12 mouse cellular contexts compared by ENCODE assay signal in genomic region chr10:110922612-110923011, GRCm38 (mm10). TPM values are rescaled to one million over a fixed set of nuclear protein-coding genes. Genes with fewer than 3 reads are reported as not detected.
DNase-seq lines count a peak whose midpoint lies in the region; ATAC-seq and TF ChIP-seq lines count a peak whose summit lies in the region.
"Had no signal": no experiment of that assay in that cellular context is flagged by ENCODE, and none has a peak within 500 bp of the region (broad histone marks: within the 10 kb centered on the region; RNA-seq: fewer than 3 reads in every experiment).

No protein-coding gene starts in this region.

- intact Hi-C loops in heart, adult 2 months (cut with DNase I): no loop called here
- intact Hi-C loops in left cerebral cortex, postnatal 4 days (cut with DNase I): loop anchor here (5.0 kb wide), 1 partner anchor 130 kb away; no protein-coding TSS in a partner anchor

- H3K4me1 ChIP-seq in heart, embryonic 12.5 days (replicated peaks): peaks cover 60% of the 10 kb centered on the region
- peaks cover 9% of the 10 kb centered on the region for H3K4me1 ChIP-seq in heart, adult 2 months (ENCODE audit: control insufficient read depth, insufficient read depth, low read length)
- peaks cover 17% of the 10 kb centered on the region; the same call in 1 of the 2 replicates for H3K4me1 ChIP-seq in lung, embryonic 14.5 days (ENCODE audit: insufficient read depth)
- H3K4me1 ChIP-seq in intestine, embryonic 16.5 days (ENCODE audit: control insufficient read depth, insufficient read depth, low read length): peaks cover 43% of the 10 kb centered on the region
- H3K4me1 ChIP-seq in stomach, embryonic 16.5 days (ENCODE audit: control insufficient read depth, insufficient read depth, low read length): peaks cover 43% of the 10 kb centered on the region

- H3K36me3 ChIP-seq in heart, embryonic 12.5 days: peaks cover 8% of the 10 kb centered on the region; the same call in 1 of the 2 replicates
- H3K36me3 ChIP-seq in heart, adult 2 months (ENCODE audit: control insufficient read depth, insufficient read depth, low read length): no peaks in the 10 kb centered on the region
- no peaks in the 10 kb centered on the region for H3K36me3 ChIP-seq in lung, embryonic 14.5 days (ENCODE audit: insufficient read depth)
- no peaks in the 10 kb centered on the region for H3K36me3 ChIP-seq in intestine, embryonic 16.5 days (ENCODE audit: control insufficient read depth, insufficient read depth, low read length)
- H3K36me3 ChIP-seq in stomach, embryonic 16.5 days (ENCODE audit: control insufficient read depth, insufficient read depth, low read length): no peaks in the 10 kb centered on the region

- no peak for DNase-seq in heart, adult 2 months
- DNase-seq in lung, embryonic 14.5 days: no peak
- no peak for DNase-seq in lung, adult 18-20 months
- DNase-seq in adrenal gland, postnatal 14 days: no peak
- no peak for DNase-seq in left cerebral cortex, postnatal 4 days
- DNase-seq: B cell, adult 2 months; gastrocnemius, postnatal 10 days; lung, adult 2 months; midbrain, embryonic 14.5 days had no signal

- TF ChIP-seq EP300 in heart, adult 2 months (IDR thresholded peaks at IDR 0.05; ENCODE audit: insufficient read depth, low read depth, low read length): no peak

- H3K27ac ChIP-seq in heart, embryonic 12.5 days (ENCODE audit: poor library complexity, severe bottlenecking): no peak overlapping the region; the same call in 1 of the 2 replicates
- H3K27ac ChIP-seq in heart, adult 2 months: no peak overlapping the region
- no peak overlapping the region for H3K27ac ChIP-seq in lung, embryonic 14.5 days (ENCODE audit: low read depth)
- peak overlapping the region; percentile 83 for H3K27ac ChIP-seq in intestine, embryonic 16.5 days (ENCODE audit: low read length)
- H3K27ac ChIP-seq in stomach, embryonic 16.5 days (ENCODE audit: low read length): 0 out of 2 replicates have a peak overlapping the region, but pooled peaks have one; percentile 60

- peak overlapping the region; percentile 82 for H3K4me3 ChIP-seq in heart, embryonic 12.5 days
- H3K4me3 ChIP-seq in heart, adult 2 months: no peak overlapping the region
- H3K4me3 ChIP-seq in lung, embryonic 14.5 days (ENCODE audit: low read depth, low read length): peak overlapping the region; percentile 8; the same call in 1 of the 2 replicates
- H3K4me3 ChIP-seq in intestine, embryonic 16.5 days (ENCODE audit: low read length): peak overlapping the region; percentile 66
- H3K4me3 ChIP-seq in stomach, embryonic 16.5 days (replicated peaks; ENCODE audit: low read length): peak overlapping the region; percentile 61

- H3K27me3 ChIP-seq in heart, embryonic 12.5 days (replicated peaks): no peaks in the 10 kb centered on the region
- H3K27me3 ChIP-seq in heart, adult 2 months (ENCODE audit: control insufficient read depth, insufficient read depth, low read length): no peaks in the 10 kb centered on the region
- no peaks in the 10 kb centered on the region for H3K27me3 ChIP-seq in lung, embryonic 14.5 days (ENCODE audit: insufficient read depth, low read length)
- no peaks in the 10 kb centered on the region for H3K27me3 ChIP-seq in intestine, embryonic 16.5 days (replicated peaks; ENCODE audit: control insufficient read depth, insufficient read depth, low read length)
- H3K27me3 ChIP-seq in stomach, embryonic 16.5 days (ENCODE audit: control insufficient read depth, insufficient read depth, low read length): no peaks in the 10 kb centered on the region

- 0 out of 2 replicates have a peak, but pooled peaks cover 2% of the 10 kb centered on the region for H3K9me3 ChIP-seq in heart, embryonic 12.5 days (replicated peaks)
- no peaks in the 10 kb centered on the region for H3K9me3 ChIP-seq in lung, embryonic 14.5 days (ENCODE audit: low read depth, low read length)
- no peaks in the 10 kb centered on the region for H3K9me3 ChIP-seq in intestine, embryonic 16.5 days (ENCODE audit: control insufficient read depth, low read length)
- no peaks in the 10 kb centered on the region for H3K9me3 ChIP-seq in stomach, embryonic 16.5 days (replicated peaks; ENCODE audit: control insufficient read depth, low read length)

- no peak for TF ChIP-seq POLR2A in heart, adult 2 months (IDR thresholded peaks at IDR 0.05; ENCODE audit: insufficient read depth, low read depth, low read length)

- no peak for TF ChIP-seq CTCF in heart, adult 2 months (IDR thresholded peaks at IDR 0.05)
- no peak for TF ChIP-seq CTCF in lung, embryonic 14.5 days (IDR thresholded peaks at IDR 0.05; ENCODE audit: low read depth)

- ATAC-seq in heart, embryonic 12.5 days (ENCODE audit: insufficient number of reproducible peaks, low FRiP score): no peak
- ATAC-seq in lung, embryonic 14.5 days (ENCODE audit: insufficient read depth): no peak
- peak; percentile 15; the same call in 1 of the 2 replicates for ATAC-seq in intestine, embryonic 16.5 days
- no peak for ATAC-seq in stomach, embryonic 16.5 days (ENCODE audit: insufficient read depth, low FRiP score)

- H3K79me2 ChIP-seq in heart, adult 2 months (replicated peaks; ENCODE audit: control insufficient read depth, insufficient read depth, low read length): peaks cover 3% of the 10 kb centered on the region

- peak overlapping the region; percentile 77 for H3K4me2 ChIP-seq in heart, embryonic 12.5 days
- peak overlapping the region; percentile 88 for H3K4me2 ChIP-seq in lung, embryonic 14.5 days
- H3K4me2 ChIP-seq in intestine, embryonic 16.5 days (ENCODE audit: low read depth, low read length): peak overlapping the region; percentile 77
- H3K4me2 ChIP-seq in stomach, embryonic 16.5 days (ENCODE audit: low read depth, low read length): peak overlapping the region; percentile 82

- peak overlapping the region; percentile 88 for H3K9ac ChIP-seq in heart, embryonic 12.5 days
- no peak overlapping the region for H3K9ac ChIP-seq in heart, adult 2 months (ENCODE audit: low read depth, low read length)
- peak overlapping the region; percentile 14; the same call in 1 of the 2 replicates for H3K9ac ChIP-seq in lung, embryonic 14.5 days
- 0 out of 2 replicates have a peak overlapping the region, but pooled peaks have one; percentile 12 for H3K9ac ChIP-seq in intestine, embryonic 16.5 days (ENCODE audit: low read depth, low read length)
- no peak overlapping the region for H3K9ac ChIP-seq in stomach, embryonic 16.5 days (ENCODE audit: low read length)

- WGBS in heart, embryonic 12.5 days: 56% methylated on average over 9 of the region's 9 CpGs
- 60% methylated on average over 9 of the region's 9 CpGs for WGBS in heart, adult 2 months
- 73% methylated on average over 9 of the region's 9 CpGs for WGBS in lung, embryonic 14.5 days
- 45% methylated on average over 9 of the region's 9 CpGs for WGBS in intestine, embryonic 16.5 days
- WGBS in stomach, embryonic 16.5 days: 57% methylated on average over 9 of the region's 9 CpGs

RNA-seq across cellular contexts. Expression of gene Csrp2, which starts 3.0 kb away (rescaled TPM):
- polyA plus RNA-seq in heart, embryonic 12.5 days (2016; fragmentation: Nextera tagmentation; extraction: Ambion mirVana): 351 and 398 TPM in 2 replicates
- total RNA-seq in heart, adult 2 months (2021): 10 to 100 TPM; 37.0 to 41.6 TPM
- polyA plus RNA-seq in heart, adult 2 months (2012; rRNA removed): 39.3 and 39.5 TPM in 2 replicates
- 154 and 172 TPM in 2 replicates for polyA plus RNA-seq in lung, embryonic 14.5 days (2014; fragmentation: Nextera tagmentation; extraction: Ambion mirVana)
- 236 and 254 TPM in 2 replicates for polyA plus RNA-seq in intestine, embryonic 16.5 days (2015; fragmentation: Nextera tagmentation; extraction: Ambion mirVana)
- 208 and 209 TPM in 2 replicates for polyA plus RNA-seq in stomach, embryonic 16.5 days (2015; fragmentation: Nextera tagmentation; extraction: Ambion mirVana)
- total RNA-seq in adrenal gland, postnatal 14 days (2021): 276 and 295 TPM in 2 replicates
- 100 to 1,000 TPM; 131 to 148 TPM for total RNA-seq in left cerebral cortex, postnatal 4 days (2021)

Comparison
In these comparisons a context has a peak if more than half of its experiments do, and no peak if none do; other contexts are left out.
1. H3K9ac ChIP-seq: peak in heart, embryonic 12.5 days (single experiment), lung, embryonic 14.5 days (single experiment) and intestine, embryonic 16.5 days (single experiment); none in heart, adult 2 months (single experiment) and stomach, embryonic 16.5 days (single experiment).
2. H3K27ac ChIP-seq: peak in intestine, embryonic 16.5 days (single experiment) and stomach, embryonic 16.5 days (single experiment); none in heart, embryonic 12.5 days (single experiment), heart, adult 2 months (single experiment) and lung, embryonic 14.5 days (single experiment).
3. Peak in every context shown above with its lines, with median percentiles within 50 percentile points of each other: H3K4me2 ChIP-seq.